Mouse (Mus musculus) neural tube, embryonic 10.5 days (tissue): ENCODE measurements around the gene Kpna2.
"Not testable (repeated sequence)": the region's sequence is repeated elsewhere in the genome, so short reads cannot be mapped to it uniquely, and the experiment has no call there.

Experiments used
- DNase-seq: peaks from one replicate; pipeline ENCODE4 v3.0.0-alpha.2; 2017; ENCODE audit warnings: low spot score; ENCODE audit errors: extremely low spot score

The Kpna2 gene

GRCm38 (mm10) chr11:107019318-107019717, 20.0 kb upstream of the Kpna2 start:
- no peak for DNase-seq

GRCm38 (mm10) chr11:107018606-107019005, 19.3 kb upstream of the Kpna2 start:
- no peak for DNase-seq

- DNase-seq, result no peak
Observed at GRCm38 (mm10) chr11:107017339-107017886, 18.1 kb upstream of the Kpna2 start.

GRCm38 (mm10) chr11:107016893-107017292, 17.6 kb upstream of the Kpna2 start:
- DNase-seq, result no peak

GRCm38 (mm10) chr11:107015535-107016187, 16.3 kb upstream of the Kpna2 start:
- not testable (repeated sequence) for DNase-seq

- no peak for DNase-seq
Observed at GRCm38 (mm10) chr11:107014597-107015309, 15.4 kb upstream of the Kpna2 start.

GRCm38 (mm10) chr11:107014020-107014585, 14.8 kb upstream of the Kpna2 start:
- DNase-seq, result no peak

GRCm38 (mm10) chr11:107012324-107013017, 13.1 kb upstream of the Kpna2 start:
- peak; percentile 99 for DNase-seq

GRCm38 (mm10) chr11:107011669-107012323, 12.5 kb upstream of the Kpna2 start:
- DNase-seq, result no peak

- DNase-seq, result no peak
Observed at GRCm38 (mm10) chr11:107011171-107011570, 11.8 kb upstream of the Kpna2 start.

GRCm38 (mm10) chr11:107010447-107010846, 11.1 kb upstream of the Kpna2 start:
- no peak for DNase-seq

- DNase-seq, result no peak
Observed at GRCm38 (mm10) chr11:107005538-107005937, 6.2 kb upstream of the Kpna2 start.

- DNase-seq, result no peak
Observed at GRCm38 (mm10) chr11:107001760-107002675, 2.7 kb upstream of the Kpna2 start.

- no peak for DNase-seq
Observed at GRCm38 (mm10) chr11:106999949-107000513, 690 bp upstream of the Kpna2 start.

- DNase-seq, result no peak
Observed at GRCm38 (mm10) chr11:106998651-106999150, 640 bp downstream of the Kpna2 start.

GRCm38 (mm10) chr11:106997976-106998375, 1.4 kb downstream of the Kpna2 start:
- no peak for DNase-seq

- not testable (repeated sequence) for DNase-seq
Observed at GRCm38 (mm10) chr11:106996492-106996891, 2.8 kb downstream of the Kpna2 start.

- no peak for DNase-seq
Observed at GRCm38 (mm10) chr11:106994246-106995085, 4.9 kb downstream of the Kpna2 start.

GRCm38 (mm10) chr11:106987384-106987783, 12.0 kb downstream of the Kpna2 start:
- DNase-seq, result no peak
